Mouse (Mus musculus) kidney, embryonic 16.5 days (tissue): ENCODE data around the gene Senp8. TPM values are rescaled to one million over a fixed set of nuclear protein-coding genes. Genes with fewer than 3 reads are reported as not detected.

Experiments used
- ATAC-seq: fragments of 200-750 bp; cut with Nextera tagmentation; 2 replicates; pipeline ENCODE4 v1.8.0; 2017; ENCODE audit warnings: moderate TSS enrichment; ENCODE audit not compliant: low FRiP score, low TSS enrichment
- H3K27ac ChIP-seq: fragments of 300-500 bp; sonication (generic); 2 replicates; pipeline ENCODE4 v1.5.1; 2014; ENCODE audit warnings: low read length
- H3K27me3 ChIP-seq: fragments of 300-500 bp; sonication (generic); 2 replicates; pipeline ENCODE4 v1.6.1; 2014; ENCODE audit warnings: low read length, control low read depth, mixed read lengths; ENCODE audit not compliant: insufficient read depth
- H3K36me3 ChIP-seq: fragments of 300-500 bp; sonication (generic); 2 replicates; pipeline ENCODE4 v1.6.1; 2014; ENCODE audit warnings: low read length, control low read depth, mixed read lengths; ENCODE audit not compliant: insufficient read depth
- H3K4me1 ChIP-seq: fragments of 300-500 bp; sonication (generic); 2 replicates; pipeline ENCODE4 v1.6.1; 2014; ENCODE audit warnings: low read length, control low read depth, mixed read lengths; ENCODE audit not compliant: insufficient read depth
- H3K4me2 ChIP-seq: fragments of 300-500 bp; sonication (generic); replicated peaks from 2 replicates; pipeline ENCODE4 v1.6.1; 2014; ENCODE audit warnings: low read depth, low read length
- H3K4me3 ChIP-seq: fragments of 300-500 bp; sonication (generic); 2 replicates; pipeline ENCODE4 v1.5.1; 2014; ENCODE audit warnings: mild to moderate bottlenecking, low read length
- H3K9ac ChIP-seq: fragments of 300-500 bp; sonication (generic); replicated peaks from 2 replicates; pipeline ENCODE4 v1.6.1; 2014; ENCODE audit warnings: low read length
- H3K9me3 ChIP-seq: fragments of 300-500 bp; sonication (generic); 2 replicates; pipeline ENCODE4 v1.6.1; 2016; ENCODE audit warnings: low read length, control low read depth
- WGBS: fragments of 180-500 bp; shearing (Covaris S2); extraction: QIAGEN DNeasy Blood & Tissue Kit; methylation state at CpG from one replicate; pipeline ENCODE4 v1.1.7; 2014; 5-methylcytosine and 5-hydroxymethylcytosine counted together
- polyA plus RNA-seq: library from polyadenylated mRNA; unstranded; fragments of >200 nt; fragmentation: Nextera tagmentation; extraction: Ambion mirVana; gene quantifications from 2 replicates; pipeline ENCODE4 v1.2.1, GENCODE M21; 2015

Senp8 gene
- polyA plus RNA-seq, 1 experiment from 2014 or later = 11.9 TPM

DNA sequence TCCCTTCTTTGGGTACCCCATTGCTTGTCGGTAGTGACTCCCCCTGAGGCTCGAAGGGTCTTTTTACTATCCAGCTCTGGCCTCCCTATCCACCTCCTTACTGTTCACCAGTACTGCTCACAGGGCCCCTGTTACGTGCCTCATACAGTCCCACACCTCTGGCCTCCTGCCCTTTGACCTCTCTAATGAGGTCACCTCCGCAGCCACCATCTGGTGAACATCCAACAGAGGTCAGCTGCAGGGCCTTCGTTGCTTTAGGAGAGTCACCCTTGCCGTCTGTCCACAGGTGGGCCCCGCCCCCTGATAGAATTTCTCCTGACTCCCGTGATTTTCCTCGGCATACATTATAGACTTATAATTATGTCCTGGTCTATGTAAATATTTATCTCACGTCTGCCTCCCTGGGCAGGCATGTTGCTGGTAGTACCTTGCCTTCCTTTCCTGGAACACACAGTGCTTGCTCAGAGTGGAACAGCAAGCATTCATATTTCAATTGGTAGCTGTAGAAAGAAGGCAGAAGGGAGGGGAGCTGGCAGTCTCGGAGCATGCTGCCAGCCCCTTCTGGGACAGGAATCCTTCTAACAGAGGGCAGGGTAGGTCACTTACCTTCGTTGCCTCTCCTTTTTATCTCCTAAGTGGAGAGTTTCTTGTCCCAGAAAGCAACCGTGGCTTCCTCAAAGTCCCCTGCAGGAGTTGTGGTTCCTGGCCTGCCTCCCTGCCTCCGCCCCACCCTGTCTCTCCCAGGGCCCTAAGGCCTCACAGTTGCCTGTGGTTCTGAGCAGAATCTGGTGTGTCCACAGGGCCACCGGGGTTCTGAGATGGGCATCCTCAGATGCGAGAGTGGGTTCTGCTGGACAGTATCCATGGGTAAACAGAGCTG is 55.7 kb downstream of the Senp8 start:
- ATAC-seq = no peak
- no peak overlapping the region for H3K4me2 ChIP-seq
- no peaks in the 10 kb centered on the region for H3K36me3 ChIP-seq
- H3K9me3 ChIP-seq = no peaks in the 10 kb centered on the region
- H3K4me3 ChIP-seq = no peak overlapping the region
- H3K27me3 ChIP-seq = no peaks in the 10 kb centered on the region
- 34% methylated on average over 16 of the region's 16 CpGs for WGBS
- no peak overlapping the region for H3K9ac ChIP-seq
- H3K27ac ChIP-seq = no peak overlapping the region
- peaks cover 19% of the 10 kb centered on the region for H3K4me1 ChIP-seq

- Histone ChIP-seq H3K4me1 (peaks cover 19% of the 10 kb centered on the region), H3K4me2 (peak overlapping the region; percentile 63), H3K9ac (peak overlapping the region; percentile 54; the same call in 1 of the 2 replicates), H3K9me3 (no peaks in the 10 kb centered on the region), H3K27ac (no peak overlapping the region), H3K36me3 (no peaks in the 10 kb centered on the region), H3K27me3 (no peaks in the 10 kb centered on the region), H3K4me3 (peak overlapping the region; percentile 42)
- WGBS = 34% methylated on average over 9 of the region's 9 CpGs
- peak; percentile 58; the same call in 1 of the 2 replicates for ATAC-seq
These were observed 58.4 kb downstream of the Senp8 start for GRCm38 (mm10) chr9:59692145-59692544.

- peak; percentile 69 for ATAC-seq
- Histone ChIP-seq H3K4me3 (peak overlapping the region; percentile 42), H3K27me3 (no peaks in the 10 kb centered on the region), H3K27ac (no peak overlapping the region), H3K9me3 (no peaks in the 10 kb centered on the region), H3K4me1 (peaks cover 19% of the 10 kb centered on the region), H3K4me2 (peak overlapping the region; percentile 63), H3K36me3 (no peaks in the 10 kb centered on the region), H3K9ac (peak overlapping the region; percentile 54; the same call in 1 of the 2 replicates)
- WGBS = 3% methylated on average over 23 of the region's 23 CpGs
These were observed 58.8 kb downstream of the Senp8 start for GRCm38 (mm10) chr9:59691635-59692094.

- Histone ChIP-seq H3K9ac (no peak overlapping the region), H3K4me3 (no peak overlapping the region), H3K9me3 (no peaks in the 10 kb centered on the region), H3K36me3 (no peaks in the 10 kb centered on the region), H3K4me1 (peaks cover 12% of the 10 kb centered on the region), H3K27ac (no peak overlapping the region), H3K4me2 (no peak overlapping the region), H3K27me3 (no peaks in the 10 kb centered on the region)
- no peak for ATAC-seq
- WGBS = 41% methylated on average over 6 of the region's 6 CpGs
These were observed 63.0 kb downstream of the Senp8 start for GRCm38 (mm10) chr9:59687416-59688046.

Other genes with a start within 250 kb of the Senp8 start
- 69.7 and 78.1 TPM in 2 replicates for gene Hexa, start 211.2 kb downstream of the Senp8 start, polyA plus RNA-seq
- gene Tmem202, start 210.9 kb downstream of the Senp8 start, polyA plus RNA-seq = 0.27 TPM in 1 of 2 replicates, not detected in the other
- gene Celf6, start 172.8 kb downstream of the Senp8 start, polyA plus RNA-seq = 0.32 and 0.53 TPM in 2 replicates
- gene Parp6, start 133.4 kb downstream of the Senp8 start, polyA plus RNA-seq = 23.6 and 30.0 TPM in 2 replicates
- gene Pkm, start 94.3 kb downstream of the Senp8 start, polyA plus RNA-seq = 1,434 and 1,451 TPM in 2 replicates
- 1.4 and 1.5 TPM in 2 replicates for gene Gramd2, start 70.6 kb downstream of the Senp8 start, polyA plus RNA-seq
- gene Myo9a, start 186 bp upstream of the Senp8 start, polyA plus RNA-seq = 17.3 and 18.2 TPM in 2 replicates
- not detected in 2 replicates for gene Nr2e3, start 209.9 kb upstream of the Senp8 start, polyA plus RNA-seq